Mouse (Mus musculus) hindbrain, embryonic 15.5 days (tissue): ENCODE data around the gene Prkrip1. TPM values are rescaled to one million over a fixed set of nuclear protein-coding genes. Genes with fewer than 3 reads are reported as not detected.
"Not testable (repeated sequence)": the region's sequence is repeated elsewhere in the genome, so short reads cannot be mapped to it uniquely, and the experiment has no call there.

Source experiments
- ATAC-seq: fragments of 200-750 bp; cut with Nextera tagmentation; 2 replicates; pipeline ENCODE4 v1.8.0; 2017; ENCODE audit warnings: low read depth, moderate number of reproducible peaks, moderate TSS enrichment; ENCODE audit not compliant: low FRiP score
- H3K27ac ChIP-seq: fragments of 300-500 bp; sonication (generic); replicated peaks from 2 replicates; pipeline ENCODE4 v1.5.1; 2015; ENCODE audit warnings: mild to moderate bottlenecking, inconsistent platforms
- H3K27me3 ChIP-seq: fragments of 300-500 bp; sonication (generic); 2 replicates; pipeline ENCODE4 v1.6.1; 2015; ENCODE audit warnings: control low read depth, inconsistent platforms
- H3K36me3 ChIP-seq: fragments of 300-500 bp; sonication (generic); 2 replicates; pipeline ENCODE4 v1.6.1; 2015; ENCODE audit warnings: control low read depth, inconsistent platforms
- H3K4me1 ChIP-seq: fragments of 300-500 bp; sonication (generic); replicated peaks from 2 replicates; pipeline ENCODE4 v1.6.1; 2015; ENCODE audit warnings: control low read depth, inconsistent platforms
- H3K4me2 ChIP-seq: fragments of 300-500 bp; sonication (generic); 2 replicates; pipeline ENCODE4 v1.6.1; 2015; ENCODE audit warnings: moderate library complexity, mild to moderate bottlenecking, inconsistent platforms
- H3K4me3 ChIP-seq: fragments of 300-500 bp; sonication (generic); 2 replicates; pipeline ENCODE4 v1.5.1; 2015; ENCODE audit warnings: mild to moderate bottlenecking, inconsistent platforms
- H3K9ac ChIP-seq: fragments of 300-500 bp; sonication (generic); 2 replicates; pipeline ENCODE4 v1.6.1; 2015; ENCODE audit warnings: inconsistent platforms
- H3K9me3 ChIP-seq: fragments of 300-500 bp; sonication (generic); 2 replicates; pipeline ENCODE4 v1.6.1; 2016; ENCODE audit warnings: control low read depth, inconsistent platforms
- WGBS: fragments of 180-500 bp; shearing (Covaris S2); methylation state at CpG from one replicate; pipeline ENCODE4 v1.1.7; 2015; 5-methylcytosine and 5-hydroxymethylcytosine counted together
- polyA plus RNA-seq: library from polyadenylated mRNA; unstranded; fragments of >200 nt; fragmentation: Nextera tagmentation; extraction: Ambion mirVana; gene quantifications from 2 replicates; pipeline ENCODE4 v1.2.1, GENCODE M21; 2015

The Prkrip1 gene
- polyA plus RNA-seq, 1 experiment from 2014 or later, result 61.2 TPM

DNA sequence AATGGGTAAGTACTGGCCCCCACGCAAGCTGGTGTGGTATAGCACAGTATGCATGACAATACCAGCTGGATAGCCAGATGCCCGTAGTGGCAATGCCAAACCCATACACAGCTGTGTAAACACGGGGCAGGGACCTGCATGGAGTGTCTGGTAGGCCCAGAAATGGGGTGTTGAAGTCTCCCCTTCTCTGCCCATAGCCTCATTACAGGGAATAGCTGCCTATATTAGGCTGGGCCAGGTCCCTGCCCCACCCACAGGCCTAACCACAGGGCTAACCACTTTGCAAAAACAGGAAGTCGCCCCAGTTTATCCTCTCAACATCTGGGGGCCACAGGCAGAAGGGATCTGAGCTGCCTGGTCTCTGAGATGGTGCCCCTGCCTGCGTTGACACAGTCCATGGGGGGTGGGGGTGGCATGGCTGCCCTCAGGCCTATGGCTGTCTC lies 49.6 kb downstream of the Prkrip1 start:
- not testable (repeated sequence) for H3K4me3 ChIP-seq, H3K4me1 ChIP-seq, H3K27ac ChIP-seq, H3K9me3 ChIP-seq, H3K27me3 ChIP-seq, H3K9ac ChIP-seq, ATAC-seq, H3K36me3 ChIP-seq, H3K4me2 ChIP-seq
- 79% methylated on average over 5 of the region's 5 CpGs for WGBS

- H3K9me3 ChIP-seq, result no peaks in the 10 kb centered on the region
- H3K27ac ChIP-seq, result no peak overlapping the region
- H3K9ac ChIP-seq, result no peak overlapping the region
- no peak overlapping the region for H3K4me3 ChIP-seq
- no peaks in the 10 kb centered on the region for H3K36me3 ChIP-seq
- WGBS, result 77% methylated on average over 8 of the region's 8 CpGs
- no peaks in the 10 kb centered on the region for H3K4me1 ChIP-seq
- no peak for ATAC-seq
- H3K27me3 ChIP-seq, result no peaks in the 10 kb centered on the region
- no peak overlapping the region for H3K4me2 ChIP-seq
Observed at GRCm38 (mm10) chr5:136147704-136148103, 51.1 kb downstream of the Prkrip1 start.

DNA sequence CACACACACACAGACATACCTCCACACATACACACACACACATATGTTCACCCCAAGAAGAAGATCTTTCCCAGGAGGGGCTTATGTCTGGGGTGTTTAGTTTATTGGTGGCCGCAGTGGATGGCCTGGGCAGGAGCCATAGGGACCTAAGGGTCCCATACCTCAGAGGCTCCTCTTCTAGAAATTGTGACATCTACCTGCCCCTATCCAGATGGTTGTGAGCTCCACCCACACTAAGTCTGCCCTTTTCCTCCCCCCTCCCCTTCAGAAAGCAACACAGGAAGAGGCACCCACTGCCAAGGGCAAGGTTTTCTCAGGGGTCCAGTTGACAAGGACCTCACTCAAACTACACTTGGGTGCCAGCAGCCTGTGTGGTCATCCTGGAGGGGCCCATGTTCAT lies 51.8 kb downstream of the Prkrip1 start:
- H3K9ac ChIP-seq, result no peak overlapping the region
- H3K4me2 ChIP-seq, result no peak overlapping the region
- H3K4me3 ChIP-seq, result no peak overlapping the region
- no peaks in the 10 kb centered on the region for H3K9me3 ChIP-seq
- 100% methylated on average over 1 of the region's 1 CpGs for WGBS
- ATAC-seq, result no peak
- no peak overlapping the region for H3K27ac ChIP-seq
- H3K27me3 ChIP-seq, result no peaks in the 10 kb centered on the region
- H3K36me3 ChIP-seq, result no peaks in the 10 kb centered on the region
- H3K4me1 ChIP-seq, result no peaks in the 10 kb centered on the region

GRCm38 (mm10) chr5:136144606-136145430 lies 53.9 kb downstream of the Prkrip1 start:
- no peak overlapping the region for H3K9ac ChIP-seq
- no peak overlapping the region for H3K27ac ChIP-seq
- H3K4me2 ChIP-seq, result no peak overlapping the region
- no peaks in the 10 kb centered on the region for H3K27me3 ChIP-seq
- no peak overlapping the region for H3K4me3 ChIP-seq
- ATAC-seq, result no peak
- peaks cover 13% of the 10 kb centered on the region for H3K36me3 ChIP-seq
- no peaks in the 10 kb centered on the region for H3K9me3 ChIP-seq
- 78% methylated on average over 12 of the region's 12 CpGs for WGBS
- no peaks in the 10 kb centered on the region for H3K4me1 ChIP-seq

GRCm38 (mm10) chr5:136143161-136143755 lies 55.5 kb downstream of the Prkrip1 start:
- 87% methylated on average over 6 of the region's 6 CpGs for WGBS
- no peak overlapping the region for H3K9ac ChIP-seq
- H3K4me2 ChIP-seq, result no peak overlapping the region
- no peaks in the 10 kb centered on the region for H3K27me3 ChIP-seq
- H3K36me3 ChIP-seq, result peaks cover 18% of the 10 kb centered on the region
- ATAC-seq, result no peak
- no peak overlapping the region for H3K4me3 ChIP-seq
- no peaks in the 10 kb centered on the region for H3K9me3 ChIP-seq
- no peaks in the 10 kb centered on the region for H3K4me1 ChIP-seq
- no peak overlapping the region for H3K27ac ChIP-seq

DNA sequence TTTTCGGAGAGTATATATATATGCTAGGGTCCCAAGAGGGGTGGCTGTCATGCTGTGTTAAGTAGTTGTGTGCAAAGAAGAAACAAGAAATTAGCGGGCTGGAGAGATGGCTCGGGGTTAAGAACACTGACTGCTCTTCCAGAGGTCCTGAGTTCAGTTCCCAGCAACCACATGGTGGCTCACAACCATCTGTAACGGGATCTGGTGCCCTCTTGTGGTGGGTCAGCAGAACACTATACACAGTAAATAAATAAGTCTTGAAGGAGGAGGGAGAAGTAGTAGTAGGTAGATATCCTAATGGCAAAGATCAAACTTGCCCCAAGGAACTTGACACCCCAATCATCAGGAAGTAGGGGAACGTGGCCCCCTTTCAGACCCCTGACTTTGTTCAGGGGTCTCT lies 56.0 kb downstream of the Prkrip1 start:
- Histone ChIP-seq H3K9me3 (no peaks in the 10 kb centered on the region), H3K36me3 (peaks cover 18% of the 10 kb centered on the region), H3K4me3 (no peak overlapping the region), H3K27me3 (no peaks in the 10 kb centered on the region), H3K4me1 (peaks cover under 1% of the 10 kb centered on the region; the same call in 1 of the 2 replicates), H3K9ac (no peak overlapping the region), H3K27ac (no peak overlapping the region), H3K4me2 (no peak overlapping the region)
- WGBS, result 88% methylated on average over 5 of the region's 5 CpGs
- no peak for ATAC-seq

- H3K36me3 ChIP-seq, result peaks cover 18% of the 10 kb centered on the region
- H3K27me3 ChIP-seq, result no peaks in the 10 kb centered on the region
- no peak for ATAC-seq
- no peak overlapping the region for H3K4me3 ChIP-seq
- no peak overlapping the region for H3K27ac ChIP-seq
- H3K9me3 ChIP-seq, result no peaks in the 10 kb centered on the region
- peaks cover 16% of the 10 kb centered on the region for H3K4me1 ChIP-seq
- no peak overlapping the region for H3K4me2 ChIP-seq
- no peak overlapping the region for H3K9ac ChIP-seq
- WGBS, result 91% methylated on average over 10 of the region's 10 CpGs
Observed at GRCm38 (mm10) chr5:136140057-136140482, 58.7 kb downstream of the Prkrip1 start.

DNA sequence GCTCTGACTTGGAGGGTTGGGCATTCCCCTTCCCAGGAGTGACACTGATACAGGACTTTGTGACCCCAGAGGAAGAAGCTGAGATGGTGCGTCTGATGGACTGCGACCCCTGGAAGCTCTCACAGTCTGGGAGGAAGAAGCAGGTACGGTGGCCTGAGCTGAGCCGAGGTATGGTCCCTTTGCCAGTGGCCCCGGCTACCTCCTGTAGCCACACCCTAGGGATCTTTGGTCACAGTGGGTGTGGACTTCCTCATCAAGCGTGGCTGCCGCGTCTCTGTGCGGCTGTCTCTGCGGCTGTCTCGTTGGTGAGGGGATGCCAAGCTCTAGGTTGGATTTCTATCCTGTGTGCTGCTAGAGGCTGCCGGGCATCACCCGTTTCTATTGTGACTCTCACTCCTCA lies 59.4 kb downstream of the Prkrip1 start:
- 97% methylated on average over 13 of the region's 13 CpGs for WGBS
- H3K36me3 ChIP-seq, result peaks cover 18% of the 10 kb centered on the region

DNA sequence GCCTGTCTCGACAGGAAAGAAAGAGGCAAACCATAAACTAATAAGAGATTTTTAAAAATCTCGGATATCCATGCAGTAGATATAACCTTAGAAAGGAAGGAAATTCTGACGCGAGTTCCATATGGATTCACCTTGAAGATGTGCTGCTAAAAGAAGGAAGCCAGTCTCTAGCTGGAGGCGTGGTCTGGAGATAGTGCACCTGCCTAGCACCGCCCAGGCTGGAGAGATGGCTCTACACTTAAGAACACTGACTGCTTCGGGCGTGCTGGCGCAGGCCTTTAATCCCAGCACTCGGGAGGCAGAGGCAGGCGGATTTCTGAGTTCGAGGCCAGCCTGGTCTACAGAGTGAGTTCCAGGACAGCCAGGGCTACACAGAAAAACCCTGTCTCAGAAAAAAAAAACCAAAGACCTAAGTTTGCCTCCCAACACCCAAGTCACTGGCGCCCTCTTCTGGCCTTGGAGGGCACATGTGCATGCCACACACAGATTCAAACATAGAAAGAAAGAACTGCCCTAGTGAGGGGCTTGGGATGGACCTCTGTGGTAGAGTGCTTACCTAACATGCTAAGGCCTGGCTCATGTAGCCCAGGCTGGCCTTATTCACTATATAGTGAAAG lies 61.0 kb downstream of the Prkrip1 start:
- ATAC-seq, result no peak
- Histone ChIP-seq H3K4me1 (peaks cover 23% of the 10 kb centered on the region), H3K4me2 (no peak overlapping the region), H3K27me3 (no peaks in the 10 kb centered on the region), H3K9me3 (no peaks in the 10 kb centered on the region), H3K9ac (no peak overlapping the region), H3K36me3 (peaks cover 18% of the 10 kb centered on the region), H3K27ac (no peak overlapping the region), H3K4me3 (no peak overlapping the region)
- 75% methylated on average over 13 of the region's 13 CpGs for WGBS

More for the DNA sequence above, 59.4 kb downstream of the Prkrip1 start:
- peaks cover 23% of the 10 kb centered on the region for H3K4me1 ChIP-seq
- no peak overlapping the region for H3K9ac ChIP-seq
- no peaks in the 10 kb centered on the region for H3K9me3 ChIP-seq
- H3K4me2 ChIP-seq, result no peak overlapping the region
- H3K4me3 ChIP-seq, result no peak overlapping the region
- no peaks in the 10 kb centered on the region for H3K27me3 ChIP-seq
- H3K27ac ChIP-seq, result no peak overlapping the region
- no peak for ATAC-seq

DNA sequence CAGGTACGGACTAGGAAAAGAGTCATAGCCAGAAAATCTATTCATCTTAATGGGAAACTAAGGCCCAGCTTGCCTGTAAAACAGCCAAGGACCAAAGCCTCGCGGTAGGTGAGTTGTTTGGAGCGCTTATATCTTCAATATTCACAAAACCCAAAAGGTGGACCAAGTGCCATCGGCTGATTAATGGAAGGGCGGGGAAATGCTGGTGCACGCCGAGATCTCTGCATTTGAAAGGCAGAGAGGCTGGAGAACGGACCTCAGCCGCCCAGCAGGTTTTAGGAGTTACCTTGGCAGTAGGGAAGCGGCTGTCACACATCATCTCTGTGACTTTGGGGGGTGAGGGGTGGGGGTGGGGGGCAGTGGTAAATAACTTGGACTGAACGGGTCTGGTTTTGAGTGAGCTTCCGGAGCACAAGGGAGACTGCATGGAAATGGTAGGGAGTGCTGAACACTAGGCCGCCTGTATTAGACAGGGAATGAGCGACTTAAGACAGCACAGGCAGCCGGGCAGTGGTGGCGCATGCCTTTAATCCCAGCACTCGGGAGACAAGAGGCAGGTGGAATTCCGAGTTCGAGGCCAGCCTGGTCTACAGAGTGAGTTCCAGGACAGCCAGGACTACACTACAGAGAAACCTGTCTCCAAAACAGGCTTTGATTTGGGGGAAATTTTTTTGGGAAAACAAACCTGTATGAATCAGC lies 62.3 kb downstream of the Prkrip1 start:
- WGBS, result 8% methylated on average over 20 of the region's 20 CpGs
- H3K27me3 ChIP-seq, result no peaks in the 10 kb centered on the region
- peaks cover 23% of the 10 kb centered on the region for H3K4me1 ChIP-seq
- peak overlapping the region; percentile 61 for H3K9ac ChIP-seq
- H3K9me3 ChIP-seq, result no peaks in the 10 kb centered on the region
- peaks cover 22% of the 10 kb centered on the region for H3K36me3 ChIP-seq
- H3K27ac ChIP-seq, result peak overlapping the region; percentile 68; the same call in 1 of the 2 replicates
- H3K4me3 ChIP-seq, result peak overlapping the region; percentile 63
- H3K4me2 ChIP-seq, result peak overlapping the region; percentile 71
- no peak for ATAC-seq

GRCm38 (mm10) chr5:136135571-136136291 lies 63.0 kb downstream of the Prkrip1 start, which contains the start of the genes Lrwd1 and Alkbh4:
TSS of gene Lrwd1 (minus strand) at chr5:136136074.
TSS of gene Alkbh4 (plus strand) at chr5:136136146.
- H3K9me3 ChIP-seq, result no peaks in the 10 kb centered on the region
- H3K4me1 ChIP-seq, result peaks cover 23% of the 10 kb centered on the region
- peak; percentile 92 for ATAC-seq
- H3K9ac ChIP-seq, result peak within 1 kb of the TSS; percentile 61
- H3K27me3 ChIP-seq, result no peaks in the 10 kb centered on the region
- H3K4me2 ChIP-seq, result peak within 1 kb of the TSS; percentile 71
- peaks cover 17% of the 10 kb centered on the region for H3K36me3 ChIP-seq
- under 1% methylated on average over 60 of the region's 60 CpGs for WGBS
- H3K27ac ChIP-seq, result peak within 1 kb of the TSS; percentile 68
- peak within 1 kb of the TSS; percentile 63 for H3K4me3 ChIP-seq
